In the genomic region with DNA sequence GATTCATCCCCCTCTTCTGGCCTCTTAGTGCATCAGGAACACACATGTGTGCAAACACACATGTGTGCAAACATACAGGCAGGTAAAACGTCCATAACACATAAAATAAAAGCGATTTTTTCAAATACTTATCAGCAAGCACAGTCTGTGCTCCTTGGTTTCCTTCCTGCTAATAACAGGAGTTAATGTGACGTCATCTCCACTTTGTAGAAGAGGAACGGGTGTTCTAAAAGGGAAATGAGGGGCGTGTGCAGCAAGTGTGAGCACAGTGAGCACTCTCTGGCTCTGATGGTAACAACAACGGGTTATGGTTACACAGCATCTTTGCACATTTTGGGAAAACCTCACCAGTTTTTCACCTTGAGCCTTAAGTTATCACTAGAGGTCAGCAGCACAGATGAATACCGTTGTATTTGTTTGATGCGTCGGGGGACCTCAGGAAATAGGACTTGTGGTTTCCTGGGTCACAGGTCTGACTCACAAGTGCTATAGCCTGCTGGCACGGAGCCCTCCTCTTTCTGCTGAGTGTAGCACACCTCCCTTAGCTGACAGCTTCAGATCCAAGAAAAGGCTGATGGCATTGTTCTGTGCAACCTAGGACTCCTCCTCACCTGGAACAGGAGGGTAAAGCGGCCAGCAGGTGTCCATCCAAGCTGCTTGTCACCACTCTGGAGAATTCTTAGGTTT, we compare ENCODE assay signal across 11 mouse cellular contexts. TPM values are rescaled to one million over a fixed set of nuclear protein-coding genes. Genes with fewer than 3 reads are reported as not detected.
DNase-seq lines count a peak whose midpoint lies in the region; ATAC-seq lines count a peak whose summit lies in the region.
"Had no signal": no experiment of that assay in that cellular context is flagged by ENCODE, and none has a peak within 500 bp of the region (broad histone marks: within the 10 kb centered on the region; RNA-seq: fewer than 3 reads in every experiment).

No protein-coding gene starts in this region.

- DNase-seq in adrenal gland, postnatal 36 days = peak; percentile 13 to 30
- DNase-seq in adrenal gland, adult 8-10 months = no peak
- DNase-seq in NIH3T3 (ENCODE audit: low read depth) = peak; percentile 25
- peak; percentile 19 for DNase-seq in heart, postnatal 4 days
- DNase-seq in spleen, postnatal 4 days (ENCODE audit: low spot score in 2 of 2) = no peak
- no peak for DNase-seq in embryo, embryonic 11 days
- DNase-seq: cerebellum, postnatal 10 days; gastrocnemius, postnatal 14 days; thymus, postnatal 25 days had no signal

- peak; percentile 68 for ATAC-seq in megakaryocyte progenitor cell, adult 5-6 weeks (replicated peaks; ENCODE audit: poor library complexity)
- ATAC-seq in cerebellum, adult (ENCODE audit: insufficient number of reproducible peaks, low FRiP score, low TSS enrichment) = no peak

RNA-seq across cellular contexts. Expression of a gene that starts 5.6 kb away (rescaled TPM):
- under 1 TPM; 0.03 to 0.10 TPM for total RNA-seq in adrenal gland, postnatal 36 days (2021)
- total RNA-seq in adrenal gland, adult 8-10 months (2022) = under 1 TPM; 0.06 to 0.22 (median 0.11) TPM
- 1 to 10 TPM; 1.0 to 1.4 TPM for total RNA-seq in heart, postnatal 4 days (2021)
- total RNA-seq in megakaryocyte progenitor cell, adult 5-6 weeks (2015) = 0.93 and 1.2 TPM in 2 replicates
- total RNA-seq in megakaryocyte progenitor cell, adult 5-6 weeks (2017) = 0.51 and 0.54 TPM in 2 replicates

Comparison
In these comparisons a context has a peak if more than half of its experiments do, and no peak if none do; other contexts are left out.
1. DNase-seq: peak in adrenal gland, postnatal 36 days (2 of 2), NIH3T3 (single experiment) and heart, postnatal 4 days (single experiment); none in adrenal gland, adult 8-10 months (single experiment), spleen, postnatal 4 days (0 of 2) and embryo, embryonic 11 days (single experiment).